8 mouse cellular contexts compared by ENCODE assay signal in the genomic region with DNA sequence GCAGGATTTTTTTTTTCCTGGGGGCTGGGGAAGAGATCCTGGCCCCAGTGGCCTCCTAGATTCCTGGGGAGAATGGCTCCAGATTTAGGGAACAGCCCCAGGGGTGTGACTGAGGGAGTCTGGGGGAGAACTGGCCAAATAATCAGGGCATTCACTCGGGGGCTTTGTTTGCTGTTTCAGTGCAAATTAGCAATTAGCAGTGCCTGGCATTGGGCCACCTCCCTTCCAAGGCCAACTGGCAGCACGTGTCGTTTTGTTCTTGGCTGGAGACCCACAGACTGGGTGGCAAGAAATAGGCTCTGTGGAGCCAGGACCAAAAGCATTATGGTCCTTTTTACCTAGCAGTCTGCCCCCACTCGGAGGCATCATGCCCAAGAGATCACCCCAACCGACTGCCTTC. TPM values are rescaled to one million over a fixed set of nuclear protein-coding genes. Genes with fewer than 3 reads are reported as not detected.
DNase-seq lines count a peak whose midpoint lies in the region; ATAC-seq and TF ChIP-seq lines count a peak whose summit lies in the region.

No protein-coding gene starts in this region.

- peak; percentile 12 for DNase-seq in cerebellum, adult 11 months
- peak; percentile 23 to 56 for DNase-seq in kidney, postnatal 36 days
- DNase-seq in limb, embryonic 14.5 days (ENCODE audit: low spot score), result peak; percentile 20
- DNase-seq in spleen, adult 12 weeks (ENCODE audit: low spot score), result no peak
- no peak for DNase-seq in embryo, embryonic 11 days
- DNase-seq in c-Kit-positive CD71-positive TER-119-positive erythroid progenitor cells, embryonic 14.5 days (ENCODE audit: low spot score), result no peak

- H3K4me2 ChIP-seq in embryonic facial prominence, embryonic 13.5 days, result no peak overlapping the region
- no peak overlapping the region for H3K4me2 ChIP-seq in limb, embryonic 14.5 days (replicated peaks; ENCODE audit: low read depth, low read length, severe bottlenecking)

- no peaks in the 10 kb centered on the region for H3K27me3 ChIP-seq in embryonic facial prominence, embryonic 13.5 days
- H3K27me3 ChIP-seq in limb, embryonic 14.5 days (ENCODE audit: control insufficient read depth, insufficient read depth, low read length), result no peaks in the 10 kb centered on the region

- peaks cover 50% of the 10 kb centered on the region for H3K4me1 ChIP-seq in embryonic facial prominence, embryonic 13.5 days
- H3K4me1 ChIP-seq in limb, embryonic 14.5 days (ENCODE audit: control insufficient read depth, insufficient read depth, low read length), result peaks cover 7% of the 10 kb centered on the region; the same call in 1 of the 2 replicates

- 0 out of 2 replicates have a peak, but pooled peaks cover 4% of the 10 kb centered on the region for H3K9me3 ChIP-seq in embryonic facial prominence, embryonic 13.5 days
- H3K9me3 ChIP-seq in limb, embryonic 14.5 days (ENCODE audit: control insufficient read depth, low read length), result 0 out of 2 replicates have a peak, but pooled peaks cover 3% of the 10 kb centered on the region

- WGBS in embryonic facial prominence, embryonic 13.5 days, result 17% methylated on average over 5 of the region's 5 CpGs
- WGBS in limb, embryonic 14.5 days, result 7% methylated on average over 5 of the region's 5 CpGs

- H3K36me3 ChIP-seq in embryonic facial prominence, embryonic 13.5 days, result no peaks in the 10 kb centered on the region
- no peaks in the 10 kb centered on the region for H3K36me3 ChIP-seq in limb, embryonic 14.5 days (ENCODE audit: control insufficient read depth, insufficient read depth, low read length)

- H3K4me3 ChIP-seq in embryonic facial prominence, embryonic 13.5 days, result no peak overlapping the region
- H3K4me3 ChIP-seq in limb, embryonic 14.5 days (replicated peaks; ENCODE audit: low read length), result no peak overlapping the region

- ATAC-seq in cerebellum, adult (ENCODE audit: insufficient number of reproducible peaks, low FRiP score, low TSS enrichment), result no peak
- ATAC-seq in embryonic facial prominence, embryonic 13.5 days (ENCODE audit: insufficient number of reproducible peaks, insufficient read depth, low FRiP score, low TSS enrichment, low read depth), result 0 out of 2 replicates have a peak, but pooled peaks have one; percentile 20
- ATAC-seq in limb, embryonic 14.5 days (ENCODE audit: low FRiP score, low read depth), result 0 out of 2 replicates have a peak, but pooled peaks have one; percentile 30

- no peak overlapping the region for H3K9ac ChIP-seq in embryonic facial prominence, embryonic 13.5 days
- H3K9ac ChIP-seq in limb, embryonic 14.5 days (ENCODE audit: low read depth, low read length, severe bottlenecking), result no peak overlapping the region

- H3K27ac ChIP-seq in embryonic facial prominence, embryonic 13.5 days, result peak overlapping the region; percentile 70
- no peak overlapping the region; the same call in 1 of the 2 replicates for H3K27ac ChIP-seq in limb, embryonic 14.5 days (replicated peaks; ENCODE audit: low read depth, low read length)

- no peak for TF ChIP-seq POLR2A in limb, embryonic 14.5 days (IDR thresholded peaks at IDR 0.05; ENCODE audit: borderline replicate concordance, extremely low read depth, insufficient read depth, insufficient read length)

RNA-seq across cellular contexts. Expression of a gene that starts 33.7 kb away (rescaled TPM):
- 39.9 and 74.9 TPM in 2 replicates for polyA plus RNA-seq in embryonic facial prominence, embryonic 13.5 days (2015; fragmentation: Nextera tagmentation; extraction: Ambion mirVana)
- 195 and 243 TPM in 2 replicates for polyA plus RNA-seq in limb, embryonic 14.5 days (2012; rRNA removed)
- polyA plus RNA-seq in limb, embryonic 14.5 days (2014; fragmentation: Nextera tagmentation; extraction: Ambion mirVana), result 126 and 149 TPM in 2 replicates

RNA-seq across cellular contexts. Expression of a gene that starts 52.1 kb away (rescaled TPM):
- 5.5 and 10.9 TPM in 2 replicates for polyA plus RNA-seq in embryonic facial prominence, embryonic 13.5 days (2015; fragmentation: Nextera tagmentation; extraction: Ambion mirVana)
- 18.0 and 28.2 TPM in 2 replicates for polyA plus RNA-seq in limb, embryonic 14.5 days (2012; rRNA removed)
- 7.8 and 9.5 TPM in 2 replicates for polyA plus RNA-seq in limb, embryonic 14.5 days (2014; fragmentation: Nextera tagmentation; extraction: Ambion mirVana)

RNA-seq across cellular contexts. Expression of a gene that starts 55.4 kb away (rescaled TPM):
- 519 and 586 TPM in 2 replicates for polyA plus RNA-seq in embryonic facial prominence, embryonic 13.5 days (2015; fragmentation: Nextera tagmentation; extraction: Ambion mirVana)
- 81.2 and 120 TPM in 2 replicates for polyA plus RNA-seq in limb, embryonic 14.5 days (2012; rRNA removed)
- 122 and 166 TPM in 2 replicates for polyA plus RNA-seq in limb, embryonic 14.5 days (2014; fragmentation: Nextera tagmentation; extraction: Ambion mirVana)

Comparison
In these comparisons a context has a peak if more than half of its experiments do, and no peak if none do; other contexts are left out.
1. DNase-seq: peak in cerebellum, adult 11 months (single experiment), kidney, postnatal 36 days (2 of 2) and limb, embryonic 14.5 days (single experiment); none in spleen, adult 12 weeks (single experiment), embryo, embryonic 11 days (single experiment) and c-Kit-positive CD71-positive TER-119-positive erythroid progenitor cells, embryonic 14.5 days (single experiment).